Mouse (Mus musculus): ENCODE data around the gene Cers1. TPM values are rescaled to one million over a fixed set of nuclear protein-coding genes. Genes with fewer than 3 reads are reported as not detected.

The Cers1 gene
- total and polyA plus RNA-seq, 3 experiments = 0.34 to 1.2 (median 0.64) TPM

- DNase-seq = no peak
- no peak overlapping the region for H3K27ac ChIP-seq
- no peak overlapping the region for H3K4me3 ChIP-seq
- intact Hi-C loops (cut with DNase I) = no loop called here
- H3K36me3 ChIP-seq (ENCODE audit: control insufficient read depth, insufficient read depth, low read length) = no peaks in the 10 kb centered on the region
- H3K4me1 ChIP-seq (ENCODE audit: control insufficient read depth, insufficient read depth, low read length) = no peaks in the 10 kb centered on the region
- no peaks in the 10 kb centered on the region for H3K27me3 ChIP-seq (ENCODE audit: control insufficient read depth, insufficient read depth, low read length)
- H3K79me2 ChIP-seq (replicated peaks; ENCODE audit: control insufficient read depth, insufficient read depth, low read length) = no peaks in the 10 kb centered on the region
- TF ChIP-seq CTCF (IDR thresholded peaks at IDR 0.05) (peak; percentile 36), POLR2A (IDR thresholded peaks at IDR 0.05; ENCODE audit: insufficient read depth, low read depth, low read length) (no peak), EP300 (IDR thresholded peaks at IDR 0.05; ENCODE audit: insufficient read depth, low read depth, low read length) (no peak)
- H3K9ac ChIP-seq (ENCODE audit: low read depth, low read length) = no peak overlapping the region
- 62% methylated on average over 53 of the region's 53 CpGs for WGBS
Observed at GRCm38 (mm10) chr8:70330741-70331364, 15.3 kb downstream of the Cers1 start.

GRCm38 (mm10) chr8:70331526-70331925, 16.0 kb downstream of the Cers1 start:
- TF ChIP-seq CTCF (IDR thresholded peaks at IDR 0.05) (no peak), EP300 (IDR thresholded peaks at IDR 0.05; ENCODE audit: insufficient read depth, low read depth, low read length) (no peak), POLR2A (IDR thresholded peaks at IDR 0.05; ENCODE audit: insufficient read depth, low read depth, low read length) (no peak)
- Histone ChIP-seq H3K79me2 (replicated peaks; ENCODE audit: control insufficient read depth, insufficient read depth, low read length) (no peaks in the 10 kb centered on the region), H3K4me1 (ENCODE audit: control insufficient read depth, insufficient read depth, low read length) (no peaks in the 10 kb centered on the region), H3K4me3 (no peak overlapping the region), H3K36me3 (ENCODE audit: control insufficient read depth, insufficient read depth, low read length) (no peaks in the 10 kb centered on the region), H3K27me3 (ENCODE audit: control insufficient read depth, insufficient read depth, low read length) (no peaks in the 10 kb centered on the region), H3K9ac (ENCODE audit: low read depth, low read length) (no peak overlapping the region), H3K27ac (no peak overlapping the region)
- no peak for DNase-seq
- intact Hi-C loops (cut with DNase I) = no loop called here
- 94% methylated on average over 19 of the region's 19 CpGs for WGBS

- H3K4me3 ChIP-seq = no peak overlapping the region
- H3K4me1 ChIP-seq (ENCODE audit: control insufficient read depth, insufficient read depth, low read length) = no peaks in the 10 kb centered on the region
- no peak for TF ChIP-seq POLR2A (IDR thresholded peaks at IDR 0.05; ENCODE audit: insufficient read depth, low read depth, low read length)
- peak; percentile 89 for TF ChIP-seq CTCF (IDR thresholded peaks at IDR 0.05)
- peak; percentile 55 to 75 for DNase-seq
- 52% methylated on average over 41 of the region's 41 CpGs for WGBS
- H3K79me2 ChIP-seq (replicated peaks; ENCODE audit: control insufficient read depth, insufficient read depth, low read length) = no peaks in the 10 kb centered on the region
- H3K27ac ChIP-seq = no peak overlapping the region
- intact Hi-C loops (cut with DNase I) = no loop called here
- H3K9ac ChIP-seq (ENCODE audit: low read depth, low read length) = no peak overlapping the region
- no peaks in the 10 kb centered on the region for H3K27me3 ChIP-seq (ENCODE audit: control insufficient read depth, insufficient read depth, low read length)
- no peaks in the 10 kb centered on the region for H3K36me3 ChIP-seq (ENCODE audit: control insufficient read depth, insufficient read depth, low read length)
Observed at GRCm38 (mm10) chr8:70332070-70332877, 16.7 kb downstream of the Cers1 start.

- TF ChIP-seq CTCF (IDR thresholded peaks at IDR 0.05) = no peak
- TF ChIP-seq EP300 (IDR thresholded peaks at IDR 0.05; ENCODE audit: insufficient read depth, low read depth, low read length) = no peak
- Histone ChIP-seq H3K27ac (no peak overlapping the region), H3K4me3 (no peak overlapping the region), H3K4me1 (ENCODE audit: control insufficient read depth, insufficient read depth, low read length) (no peaks in the 10 kb centered on the region), H3K27me3 (ENCODE audit: control insufficient read depth, insufficient read depth, low read length) (no peaks in the 10 kb centered on the region), H3K36me3 (ENCODE audit: control insufficient read depth, insufficient read depth, low read length) (no peaks in the 10 kb centered on the region), H3K9ac (ENCODE audit: low read depth, low read length) (no peak overlapping the region), H3K79me2 (replicated peaks; ENCODE audit: control insufficient read depth, insufficient read depth, low read length) (no peaks in the 10 kb centered on the region)
- 94% methylated on average over 6 of the region's 6 CpGs for WGBS
- intact Hi-C loops (cut with DNase I) = no loop called here
- no peak for DNase-seq
Observed at GRCm38 (mm10) chr8:70332878-70333202, 17.3 kb downstream of the Cers1 start.

- 84% methylated on average over 7 of the region's 7 CpGs for WGBS
- no peak overlapping the region for H3K9ac ChIP-seq (ENCODE audit: low read depth, low read length)
- no peaks in the 10 kb centered on the region for H3K27me3 ChIP-seq (ENCODE audit: control insufficient read depth, insufficient read depth, low read length)
- intact Hi-C loops (cut with DNase I) = no loop called here
- TF ChIP-seq POLR2A (IDR thresholded peaks at IDR 0.05; ENCODE audit: insufficient read depth, low read depth, low read length) (no peak), CTCF (IDR thresholded peaks at IDR 0.05) (no peak)
- H3K27ac ChIP-seq = no peak overlapping the region
- no peak for DNase-seq
- H3K79me2 ChIP-seq (replicated peaks; ENCODE audit: control insufficient read depth, insufficient read depth, low read length) = peaks cover 6% of the 10 kb centered on the region
- H3K36me3 ChIP-seq (ENCODE audit: control insufficient read depth, insufficient read depth, low read length) = no peaks in the 10 kb centered on the region; the same call in 1 of the 2 replicates
- H3K4me1 ChIP-seq (ENCODE audit: control insufficient read depth, insufficient read depth, low read length) = no peaks in the 10 kb centered on the region
- H3K4me3 ChIP-seq = no peak overlapping the region
Observed at GRCm38 (mm10) chr8:70338931-70339330, 23.4 kb downstream of the Cers1 start.

- H3K79me2 ChIP-seq (replicated peaks; ENCODE audit: control insufficient read depth, insufficient read depth, low read length) = peaks cover 8% of the 10 kb centered on the region
- no peaks in the 10 kb centered on the region; the same call in 1 of the 2 replicates for H3K36me3 ChIP-seq (ENCODE audit: control insufficient read depth, insufficient read depth, low read length)
- 66% methylated on average over 7 of the region's 7 CpGs for WGBS
- no peak overlapping the region for H3K27ac ChIP-seq
- TF ChIP-seq EP300 (IDR thresholded peaks at IDR 0.05; ENCODE audit: insufficient read depth, low read depth, low read length) (no peak), CTCF (IDR thresholded peaks at IDR 0.05) (no peak), POLR2A (IDR thresholded peaks at IDR 0.05; ENCODE audit: insufficient read depth, low read depth, low read length) (no peak)
- H3K9ac ChIP-seq (ENCODE audit: low read depth, low read length) = no peak overlapping the region
- H3K4me3 ChIP-seq = no peak overlapping the region
- no peaks in the 10 kb centered on the region for H3K27me3 ChIP-seq (ENCODE audit: control insufficient read depth, insufficient read depth, low read length)
- DNase-seq = no peak
- intact Hi-C loops (cut with DNase I) = no loop called here
- no peaks in the 10 kb centered on the region for H3K4me1 ChIP-seq (ENCODE audit: control insufficient read depth, insufficient read depth, low read length)
Observed at GRCm38 (mm10) chr8:70340659-70341058, 25.1 kb downstream of the Cers1 start.
